Mouse (Mus musculus) T-cell, adult 2 months (primary cell): ENCODE data around the gene Ncoa1.
A peak's percentile ranks its signal among the peaks of the same experiment; 100 is the strongest.

Experiments
- DNase-seq: peaks from one replicate; pipeline ENCODE4 v3.0.0; 2022; ENCODE audit warnings: low spot score

Ncoa1 gene

GRCm38 (mm10) chr12:4209196-4209595 lies 267.8 kb downstream of the Ncoa1 start:
- DNase-seq, result no peak

GRCm38 (mm10) chr12:4208405-4209133 lies 268.4 kb downstream of the Ncoa1 start:
- peak; percentile 12 for DNase-seq

DNA sequence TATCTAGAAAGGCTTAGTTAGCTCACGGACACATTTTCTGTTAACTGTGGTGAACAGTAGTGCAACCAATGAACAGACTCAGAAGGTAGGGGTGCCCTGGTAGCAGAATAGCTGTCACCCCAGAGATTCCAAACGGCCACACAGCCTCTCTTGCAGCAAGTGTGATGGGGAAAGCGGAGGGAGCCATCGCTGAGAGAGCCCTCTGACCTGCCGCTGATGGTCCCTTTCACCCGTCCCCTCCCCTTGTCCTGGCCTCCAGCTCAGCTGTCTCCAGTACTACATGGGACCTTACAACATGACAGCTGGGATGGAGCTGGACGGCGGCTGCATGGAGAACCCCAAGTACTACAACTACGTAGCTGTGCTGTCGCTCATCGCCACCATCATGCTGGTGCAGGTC lies 270.9 kb downstream of the Ncoa1 start:
- DNase-seq, result no peak

DNA sequence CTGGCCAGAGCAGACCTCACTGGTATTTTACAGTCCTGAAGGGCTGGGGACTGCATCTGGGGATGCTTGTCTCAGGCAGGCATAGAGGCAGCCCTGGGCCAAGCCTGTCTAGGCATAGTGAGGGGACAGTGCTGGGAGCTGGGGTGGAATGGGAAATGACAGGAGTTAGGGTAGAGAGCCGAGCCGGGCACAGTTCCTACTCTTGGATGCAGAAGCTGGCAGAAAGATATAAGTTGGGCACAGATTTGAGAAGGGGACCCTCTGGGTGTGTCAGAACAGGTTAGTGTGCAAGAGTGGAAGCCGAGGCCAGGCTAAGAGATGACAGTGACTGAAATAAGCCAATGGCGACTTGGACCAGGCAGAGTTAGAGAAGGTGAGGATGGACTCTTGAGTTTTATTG lies 274.8 kb downstream of the Ncoa1 start:
- no peak for DNase-seq

- DNase-seq, result no peak
These were observed 275.4 kb downstream of the Ncoa1 start for GRCm38 (mm10) chr12:4201454-4202200.

- DNase-seq, result no peak
These were observed 277.7 kb downstream of the Ncoa1 start for GRCm38 (mm10) chr12:4199271-4199670.

- DNase-seq, result no peak
These were observed 278.3 kb downstream of the Ncoa1 start for GRCm38 (mm10) chr12:4198702-4199101.
